Mouse (Mus musculus) midbrain, embryonic 11.5 days (tissue): Measurements from ENCODE around the gene Aff3. TPM values are rescaled to one million over a fixed set of nuclear protein-coding genes. Genes with fewer than 3 reads are reported as not detected.

Experiments used
- ATAC-seq: fragments of 200-750 bp; cut with Nextera tagmentation; 2 replicates; pipeline ENCODE4 v1.8.0; 2017; ENCODE audit warnings: moderate TSS enrichment, moderate library complexity; ENCODE audit not compliant: low FRiP score
- DNase-seq: peaks from one replicate; pipeline ENCODE4 v3.0.0; 2015; ENCODE audit warnings: low spot score; ENCODE audit errors: missing footprints
- H3K27ac ChIP-seq: fragments of 300-500 bp; sonication (generic); 2 replicates; pipeline ENCODE4 v1.5.1; 2014; ENCODE audit warnings: low read depth, low read length
- H3K27me3 ChIP-seq: fragments of 300-500 bp; sonication (generic); 2 replicates; pipeline ENCODE4 v1.6.1; 2014; ENCODE audit warnings: mild to moderate bottlenecking, low read length, moderate library complexity, mixed read lengths; ENCODE audit not compliant: control insufficient read depth, insufficient read depth
- H3K36me3 ChIP-seq: fragments of 300-500 bp; sonication (generic); 2 replicates; pipeline ENCODE4 v1.6.1; 2014; ENCODE audit warnings: mild to moderate bottlenecking, low read length, moderate library complexity, mixed read lengths; ENCODE audit not compliant: control insufficient read depth, insufficient read depth
- H3K4me1 ChIP-seq: fragments of 300-500 bp; sonication (generic); 2 replicates; pipeline ENCODE4 v1.6.1; 2014; ENCODE audit warnings: low read length; ENCODE audit not compliant: control insufficient read depth, insufficient read depth
- H3K4me2 ChIP-seq: fragments of 300-500 bp; sonication (generic); 2 replicates; pipeline ENCODE4 v1.6.1; 2014; ENCODE audit warnings: mild to moderate bottlenecking, moderate library complexity
- H3K4me3 ChIP-seq: fragments of 300-500 bp; sonication (generic); 2 replicates; pipeline ENCODE4 v1.5.1; 2014; ENCODE audit warnings: low read depth, low read length
- H3K9ac ChIP-seq: fragments of 300-500 bp; sonication (generic); 2 replicates; pipeline ENCODE4 v1.6.1; 2014; ENCODE audit warnings: low read length
- H3K9me3 ChIP-seq: fragments of 300-500 bp; sonication (generic); 2 replicates; pipeline ENCODE4 v1.6.1; 2016; ENCODE audit warnings: low read length; ENCODE audit not compliant: control insufficient read depth
- WGBS: fragments of 180-500 bp; shearing (Covaris S2); extraction: QIAGEN DNeasy Blood & Tissue Kit; methylation state at CpG from one replicate; pipeline ENCODE4 v1.1.7; 2014; 5-methylcytosine and 5-hydroxymethylcytosine counted together
- polyA plus RNA-seq: library from polyadenylated mRNA; unstranded; fragments of >200 nt; fragmentation: Nextera tagmentation; extraction: Ambion mirVana; gene quantifications from 2 replicates; pipeline ENCODE4 v1.2.1, GENCODE M21; 2014

Gene Aff3
- polyA plus RNA-seq, 1 experiment from 2014 or later = 16.3 TPM

DNA sequence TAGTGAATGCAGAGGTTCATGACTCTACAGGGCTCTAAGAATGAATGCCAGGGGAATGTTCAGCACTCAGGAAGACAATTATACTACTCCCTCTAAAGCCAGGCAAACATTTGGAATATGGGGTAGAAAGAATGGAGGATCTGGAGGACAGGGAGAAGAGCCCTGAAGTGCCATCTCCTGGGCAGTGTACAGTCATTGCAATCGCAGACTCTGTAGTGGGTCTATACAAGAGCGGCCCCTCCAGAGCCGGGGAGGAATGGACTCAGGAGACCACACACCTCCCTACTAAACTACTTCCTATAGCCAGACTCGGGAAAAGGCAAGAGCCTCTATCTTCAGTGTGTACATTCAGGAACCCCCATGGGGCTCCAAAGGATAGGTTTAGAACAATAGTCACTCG is 25.1 kb downstream of the Aff3 start:
- Histone ChIP-seq H3K4me3 (no peak overlapping the region), H3K9ac (no peak overlapping the region), H3K4me2 (no peak overlapping the region), H3K4me1 (0 out of 2 replicates have a peak, but pooled peaks cover 2% of the 10 kb centered on the region), H3K27ac (no peak overlapping the region), H3K9me3 (no peaks in the 10 kb centered on the region), H3K27me3 (no peaks in the 10 kb centered on the region), H3K36me3 (no peaks in the 10 kb centered on the region)
- no peak for DNase-seq
- ATAC-seq = no peak
- 73% methylated on average over 5 of the region's 5 CpGs for WGBS

DNA sequence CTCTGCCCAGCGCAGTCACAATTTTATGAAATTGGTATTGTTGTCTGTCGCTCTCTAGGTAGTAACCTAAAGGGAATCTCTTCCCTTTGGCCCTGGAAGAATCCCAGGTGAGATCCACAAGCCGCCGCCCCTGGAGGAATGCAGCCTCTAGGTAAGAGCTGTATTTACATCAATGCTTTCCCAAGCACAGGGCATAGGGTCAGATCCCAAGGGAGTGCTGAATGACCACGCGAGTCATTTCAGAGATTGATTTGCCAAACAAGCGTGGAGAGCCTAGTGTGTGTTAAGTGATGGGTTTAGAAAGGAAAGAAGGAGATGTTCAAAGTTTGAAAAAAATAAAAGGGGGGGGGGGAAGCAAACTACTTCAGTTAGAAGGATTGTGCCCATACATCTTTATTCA is 29.2 kb downstream of the Aff3 start:
- Histone ChIP-seq H3K4me1 (peaks cover 9% of the 10 kb centered on the region), H3K4me3 (no peak overlapping the region), H3K27me3 (no peaks in the 10 kb centered on the region), H3K9me3 (no peaks in the 10 kb centered on the region), H3K36me3 (no peaks in the 10 kb centered on the region), H3K9ac (no peak overlapping the region), H3K27ac (no peak overlapping the region), H3K4me2 (no peak overlapping the region)
- ATAC-seq (no peak), DNase-seq (no peak)
- WGBS = 61% methylated on average over 7 of the region's 7 CpGs

DNA sequence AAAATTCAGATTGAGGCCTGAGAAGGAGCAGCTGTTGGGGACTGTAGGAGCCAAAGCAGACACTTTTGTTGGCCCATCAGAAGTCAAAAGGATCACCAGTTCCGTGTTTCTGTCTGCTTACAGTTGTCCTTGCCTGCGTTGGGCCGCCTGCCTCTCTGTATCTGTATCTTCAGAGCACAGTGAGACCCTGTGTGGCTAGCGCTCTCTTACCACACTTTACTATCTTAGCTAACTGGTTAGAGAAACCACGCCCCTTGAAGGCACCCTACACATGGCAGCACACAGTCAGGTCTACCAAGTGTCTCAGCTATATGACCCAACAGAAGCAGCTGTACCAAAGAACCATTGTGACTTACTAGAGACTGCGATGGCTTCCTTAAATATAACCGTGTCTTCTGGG is 30.7 kb downstream of the Aff3 start:
- Histone ChIP-seq H3K27me3 (no peaks in the 10 kb centered on the region), H3K4me1 (peaks cover 13% of the 10 kb centered on the region), H3K4me3 (no peak overlapping the region), H3K36me3 (no peaks in the 10 kb centered on the region), H3K4me2 (no peak overlapping the region), H3K9me3 (no peaks in the 10 kb centered on the region), H3K27ac (no peak overlapping the region), H3K9ac (no peak overlapping the region)
- WGBS = 92% methylated on average over 7 of the region's 7 CpGs
- DNase-seq (no peak), ATAC-seq (no peak)

- ATAC-seq (no peak), DNase-seq (no peak)
- Histone ChIP-seq H3K4me1 (peaks cover 23% of the 10 kb centered on the region), H3K27me3 (no peaks in the 10 kb centered on the region), H3K27ac (no peak overlapping the region), H3K9me3 (no peaks in the 10 kb centered on the region), H3K36me3 (no peaks in the 10 kb centered on the region), H3K4me3 (no peak overlapping the region), H3K4me2 (no peak overlapping the region), H3K9ac (no peak overlapping the region)
- 85% methylated on average over 16 of the region's 16 CpGs for WGBS
These were observed 32.1 kb downstream of the Aff3 start for GRCm38 (mm10) chr1:38632461-38633180.

DNA sequence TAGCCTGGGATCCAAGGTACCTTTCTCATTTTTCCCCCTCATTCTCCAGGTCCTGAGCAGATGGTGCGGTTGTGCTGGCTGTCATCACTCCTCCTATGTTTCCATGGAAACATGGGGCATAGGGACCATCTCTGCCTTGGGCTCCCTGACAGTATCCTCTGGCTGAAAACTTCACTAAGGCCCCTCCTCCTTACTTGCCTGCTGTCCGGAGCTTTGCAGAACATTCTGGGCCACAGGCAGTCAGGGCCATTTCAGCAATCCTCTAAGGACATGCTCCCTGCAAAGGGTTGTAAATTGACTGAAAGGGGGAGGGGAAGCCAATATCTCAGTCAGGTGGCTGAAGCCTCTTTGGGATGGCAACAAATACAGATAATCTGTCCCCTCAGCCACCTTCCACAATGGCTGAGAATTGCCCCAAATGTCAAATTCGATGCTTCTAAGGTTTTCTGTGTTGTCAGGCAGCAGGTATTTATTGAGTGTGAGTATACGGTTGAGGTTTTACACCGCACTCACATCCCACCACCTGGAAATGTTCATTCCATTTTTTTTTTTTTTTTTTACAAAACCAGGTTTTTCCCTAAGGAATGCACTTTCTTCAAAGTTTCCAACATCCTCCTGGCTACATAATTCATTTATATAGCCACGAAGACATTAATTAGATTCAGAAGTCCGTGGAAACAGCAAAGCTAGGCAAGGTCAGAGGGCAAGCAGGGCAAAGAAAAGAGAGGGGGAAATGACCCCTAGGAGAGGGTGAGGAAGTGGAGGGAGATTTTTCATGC is 33.1 kb downstream of the Aff3 start:
- H3K27me3 ChIP-seq = no peaks in the 10 kb centered on the region
- H3K27ac ChIP-seq = no peak overlapping the region
- H3K4me3 ChIP-seq = no peak overlapping the region
- H3K9me3 ChIP-seq = no peaks in the 10 kb centered on the region
- H3K36me3 ChIP-seq = no peaks in the 10 kb centered on the region
- peaks cover 23% of the 10 kb centered on the region for H3K4me1 ChIP-seq
- ATAC-seq (no peak), DNase-seq (no peak)
- 23% methylated on average over 7 of the region's 7 CpGs for whole genome bisulfite sequencing
- H3K9ac ChIP-seq = no peak overlapping the region
- H3K4me2 ChIP-seq = no peak overlapping the region

DNA sequence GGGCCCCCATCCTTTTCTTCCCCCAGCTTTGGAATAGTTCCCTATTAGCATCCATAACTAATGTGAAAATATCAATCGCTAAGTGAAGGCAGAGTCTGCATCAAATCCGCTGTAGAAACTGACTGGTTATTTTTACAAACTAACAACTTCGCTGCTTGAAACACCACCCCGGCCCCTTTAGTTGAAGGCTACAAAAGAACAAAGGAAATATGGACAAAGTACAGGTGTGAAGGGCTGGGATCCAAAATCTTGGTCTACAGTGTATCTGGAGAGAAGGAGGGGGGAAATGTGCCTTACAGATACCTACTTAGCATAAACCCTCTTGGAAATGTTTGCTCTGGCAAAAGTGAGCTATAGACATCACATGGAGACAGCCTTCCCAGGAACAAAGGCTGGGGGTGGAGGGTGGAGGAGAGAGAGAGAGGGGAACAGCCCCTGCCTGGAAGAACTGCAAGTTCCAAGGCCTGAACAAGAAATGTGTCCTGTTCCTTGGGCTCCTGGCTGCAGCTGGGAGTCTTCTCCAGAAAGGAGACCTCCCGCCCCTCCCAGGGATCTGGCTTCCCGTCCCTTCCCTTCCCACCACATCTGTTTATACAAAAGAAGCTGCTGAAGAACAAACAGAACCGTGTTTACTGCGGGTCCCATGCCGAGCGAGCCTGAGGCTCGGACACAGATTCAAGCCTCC is 35.7 kb downstream of the Aff3 start:
- WGBS = 21% methylated on average over 11 of the region's 11 CpGs
- no peaks in the 10 kb centered on the region for H3K9me3 ChIP-seq
- peaks cover 27% of the 10 kb centered on the region for H3K4me1 ChIP-seq
- H3K36me3 ChIP-seq = no peaks in the 10 kb centered on the region
- peak; percentile 93 for DNase-seq
- no peak overlapping the region for H3K4me2 ChIP-seq
- H3K27ac ChIP-seq = peak overlapping the region; percentile 84
- H3K9ac ChIP-seq = peak overlapping the region; percentile 90
- H3K27me3 ChIP-seq = no peaks in the 10 kb centered on the region
- no peak overlapping the region for H3K4me3 ChIP-seq
- no peak for ATAC-seq

DNA sequence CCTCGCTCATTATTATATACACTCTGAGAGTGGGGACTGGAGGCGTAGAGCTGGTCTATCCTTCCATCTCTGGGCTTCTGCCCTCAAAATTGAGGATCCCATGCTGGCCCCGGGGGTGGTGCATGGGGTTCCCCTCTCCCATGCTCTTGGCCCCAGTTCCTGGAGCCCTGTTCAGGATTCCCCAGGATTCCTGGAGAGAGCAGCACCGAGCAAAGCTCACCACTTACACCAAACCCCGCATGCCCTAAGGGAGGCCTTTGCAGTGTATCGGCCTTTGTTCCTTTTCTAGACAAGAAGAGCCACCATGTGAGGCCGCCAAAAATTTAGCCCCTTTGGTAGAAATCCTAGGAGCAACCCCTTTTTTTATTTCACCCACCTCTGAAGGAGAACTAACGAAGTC is 36.3 kb downstream of the Aff3 start:
- ATAC-seq (0 out of 2 replicates have a peak, but pooled peaks have one; percentile 14), DNase-seq (no peak)
- H3K27ac ChIP-seq = peak overlapping the region; percentile 84
- H3K4me2 ChIP-seq = peak overlapping the region; percentile 89; the same call in 1 of the 2 replicates
- H3K27me3 ChIP-seq = no peaks in the 10 kb centered on the region
- H3K36me3 ChIP-seq = no peaks in the 10 kb centered on the region
- no peaks in the 10 kb centered on the region for H3K9me3 ChIP-seq
- 19% methylated on average over 8 of the region's 8 CpGs for WGBS
- peak overlapping the region; percentile 90 for H3K9ac ChIP-seq
- no peak overlapping the region for H3K4me3 ChIP-seq
- peaks cover 27% of the 10 kb centered on the region for H3K4me1 ChIP-seq

DNA sequence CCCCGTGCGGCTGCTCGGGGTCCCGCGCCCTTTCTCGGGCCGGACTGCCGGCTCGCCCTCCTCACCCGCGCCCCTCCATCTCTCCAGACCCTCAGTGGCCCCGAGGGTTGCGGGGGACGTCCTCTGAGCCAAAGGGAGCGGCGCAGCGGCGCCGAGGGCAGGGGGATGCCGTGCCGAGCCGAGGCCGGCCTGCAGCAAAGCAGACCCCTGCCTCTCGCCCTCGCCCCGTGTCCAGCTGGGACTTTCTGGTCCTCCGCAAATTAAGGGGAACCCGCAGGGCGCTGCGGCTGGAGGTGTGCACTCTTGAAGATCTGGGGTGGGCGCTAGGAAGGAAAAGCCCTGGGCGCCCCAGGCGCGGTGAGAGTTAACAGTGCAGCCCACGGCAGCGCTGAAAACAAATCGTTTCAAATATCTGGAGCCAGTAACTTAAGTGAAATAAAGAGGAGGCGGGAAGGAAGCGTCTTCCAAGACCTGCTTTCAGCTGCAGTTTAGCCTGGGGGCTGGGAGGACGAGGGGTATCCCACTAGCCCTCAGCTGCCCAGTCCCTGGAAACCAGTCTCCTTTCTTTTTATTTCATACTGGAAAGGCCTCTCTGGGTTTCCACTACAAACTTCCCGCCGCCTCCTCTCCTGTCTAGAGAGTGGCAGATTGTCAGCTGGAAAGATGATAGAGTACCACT is 36.9 kb downstream of the Aff3 start:
- Histone ChIP-seq H3K36me3 (no peaks in the 10 kb centered on the region), H3K9me3 (no peaks in the 10 kb centered on the region), H3K27me3 (no peaks in the 10 kb centered on the region), H3K9ac (peak overlapping the region; percentile 90), H3K4me2 (peak overlapping the region; percentile 89), H3K27ac (peak overlapping the region; percentile 84), H3K4me1 (peaks cover 27% of the 10 kb centered on the region), H3K4me3 (peak overlapping the region; percentile 81)
- 1% methylated on average over 42 of the region's 42 CpGs for WGBS
- ATAC-seq (peak; percentile 78; the same call in 1 of the 2 replicates), DNase-seq (peak; percentile 97)
